In the genomic region with DNA sequence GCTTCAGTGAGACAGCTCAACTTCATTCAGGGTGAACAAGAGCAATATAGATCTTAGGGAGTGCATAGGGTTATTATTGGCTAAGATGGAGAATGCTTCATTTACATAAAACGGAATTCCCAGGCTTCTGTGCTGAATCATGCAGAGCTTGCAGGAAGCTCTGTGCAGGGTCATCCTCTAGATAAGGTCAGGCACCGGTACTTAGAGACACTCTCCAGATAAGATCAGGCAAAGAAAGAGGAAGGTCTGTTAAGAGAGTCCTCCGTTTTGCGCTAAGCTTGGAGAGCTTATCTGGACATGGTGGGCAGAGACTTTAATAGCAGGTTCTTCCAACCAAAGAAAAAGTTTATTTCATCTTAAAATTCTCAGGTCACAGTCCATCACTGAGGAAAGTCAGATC, we compare ENCODE assay signal across 17 mouse cellular contexts.
"Had no signal": no experiment of that assay in that cellular context is flagged by ENCODE, and none has a peak within 500 bp of the region (broad histone marks: within the 10 kb centered on the region; RNA-seq: fewer than 3 reads in every experiment).

No protein-coding gene starts in this region.

- H3K4me3 ChIP-seq: lung, embryonic 15.5 days; megakaryocyte, embryonic 14.5 days; midbrain, embryonic 13.5 days; midbrain, embryonic 15.5 days; neural tube, embryonic 12.5 days; stomach, embryonic 15.5 days had no signal

- H3K27ac ChIP-seq: lung, embryonic 15.5 days; macrophage; midbrain, embryonic 13.5 days; midbrain, embryonic 15.5 days; neural tube, embryonic 12.5 days; stomach, embryonic 15.5 days; stomach, postnatal 0 days had no signal

- ATAC-seq: lung, postnatal 0 days; midbrain, embryonic 13.5 days; midbrain, embryonic 15.5 days had no signal

- H3K9ac ChIP-seq: lung, embryonic 15.5 days; midbrain, embryonic 13.5 days; midbrain, embryonic 15.5 days; neural tube, embryonic 12.5 days; stomach, embryonic 15.5 days had no signal

- H3K9me3 ChIP-seq: lung, embryonic 15.5 days; midbrain, embryonic 13.5 days; midbrain, embryonic 15.5 days; neural tube, embryonic 12.5 days; stomach, embryonic 15.5 days had no signal

- H3K4me2 ChIP-seq: lung, embryonic 15.5 days; midbrain, embryonic 11.5 days; midbrain, embryonic 13.5 days; midbrain, embryonic 15.5 days; neural tube, embryonic 12.5 days; stomach, embryonic 15.5 days had no signal

- H3K36me3 ChIP-seq: lung, embryonic 15.5 days; midbrain, embryonic 13.5 days; midbrain, embryonic 15.5 days; neural tube, embryonic 12.5 days; stomach, embryonic 15.5 days had no signal

- DNase-seq: lung, adult 2 months; lung, postnatal 14 days; lung, postnatal 36 days; right cerebral cortex, postnatal 14 days; thymus, adult 2 months; thymus, postnatal 25 days; thymus, postnatal 4 days had no signal

- H3K27me3 ChIP-seq: lung, embryonic 15.5 days; megakaryocyte, embryonic 14.5 days; midbrain, embryonic 13.5 days; midbrain, embryonic 15.5 days; neural tube, embryonic 12.5 days; stomach, embryonic 15.5 days had no signal

- H3K4me1 ChIP-seq: lung, embryonic 15.5 days; midbrain, embryonic 13.5 days; midbrain, embryonic 15.5 days; neural tube, embryonic 12.5 days; stomach, embryonic 15.5 days had no signal
